Mouse (Mus musculus): ENCODE measurements around the gene Rabgap1l.

Gene Rabgap1l

GRCm38 (mm10) chr1:160792686-160793355 is at the start of gene Rabgap1l:
Rabgap1l (minus strand) TSS chr1:160793211.
- DNase-seq (ENCODE audit: low read depth) = peak; percentile 73

- DNase-seq (ENCODE audit: low read depth) = no peak
Measured at GRCm38 (mm10) chr1:160842567-160842966, 49.6 kb upstream of the Rabgap1l start.

GRCm38 (mm10) chr1:160840618-160841017 is 47.6 kb upstream of the Rabgap1l start:
- DNase-seq (ENCODE audit: low read depth) = no peak

GRCm38 (mm10) chr1:160839095-160839494 is 46.1 kb upstream of the Rabgap1l start:
- no peak for DNase-seq (ENCODE audit: low read depth)

GRCm38 (mm10) chr1:160834446-160834845 is 41.4 kb upstream of the Rabgap1l start:
- no peak for DNase-seq (ENCODE audit: low read depth)

- DNase-seq (ENCODE audit: low read depth) = no peak
Measured at GRCm38 (mm10) chr1:160832267-160833021, 39.4 kb upstream of the Rabgap1l start.

DNA sequence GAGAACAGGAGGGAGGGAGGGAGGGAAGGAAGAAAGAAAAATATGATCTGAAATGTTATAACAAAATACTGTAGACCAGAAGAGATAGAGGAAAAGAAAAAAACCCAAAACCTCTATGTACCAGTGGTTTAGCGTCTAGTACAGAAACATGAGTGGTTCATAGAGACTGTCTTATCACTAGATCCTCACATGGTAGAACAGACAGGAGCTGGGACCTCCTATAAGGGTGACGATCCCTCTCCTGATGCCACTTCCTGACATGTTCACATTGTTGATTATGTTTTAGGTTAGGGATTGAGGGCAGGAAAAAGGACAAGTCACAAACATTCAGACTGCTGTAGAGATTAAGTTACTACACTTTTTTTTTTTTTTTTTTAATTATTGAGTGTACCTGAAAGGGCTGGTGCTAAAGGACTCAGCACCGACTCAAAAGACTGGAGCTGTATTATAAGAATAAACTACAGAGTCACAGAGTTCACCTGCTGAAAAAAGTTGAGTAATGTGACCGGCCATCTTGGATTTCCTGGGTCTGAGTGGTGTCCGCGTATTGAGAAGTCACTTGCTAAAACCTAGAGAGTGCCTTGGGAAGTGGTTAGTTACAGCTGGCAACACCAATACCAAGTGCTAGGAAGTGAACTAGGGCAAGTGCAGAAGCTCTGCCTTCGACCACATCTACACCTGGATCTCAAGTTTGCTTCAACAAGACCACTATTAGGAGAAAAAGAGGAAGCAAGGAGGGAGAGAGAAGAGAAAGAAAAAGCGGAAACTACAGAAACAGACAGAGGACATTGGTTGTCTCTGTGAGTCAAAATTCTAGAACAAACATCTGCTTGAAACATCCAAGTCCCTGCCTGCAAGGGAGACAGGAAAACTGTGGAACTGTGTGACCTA is 37.8 kb upstream of the Rabgap1l start:
- DNase-seq (ENCODE audit: low read depth) = peak; percentile 22

DNA sequence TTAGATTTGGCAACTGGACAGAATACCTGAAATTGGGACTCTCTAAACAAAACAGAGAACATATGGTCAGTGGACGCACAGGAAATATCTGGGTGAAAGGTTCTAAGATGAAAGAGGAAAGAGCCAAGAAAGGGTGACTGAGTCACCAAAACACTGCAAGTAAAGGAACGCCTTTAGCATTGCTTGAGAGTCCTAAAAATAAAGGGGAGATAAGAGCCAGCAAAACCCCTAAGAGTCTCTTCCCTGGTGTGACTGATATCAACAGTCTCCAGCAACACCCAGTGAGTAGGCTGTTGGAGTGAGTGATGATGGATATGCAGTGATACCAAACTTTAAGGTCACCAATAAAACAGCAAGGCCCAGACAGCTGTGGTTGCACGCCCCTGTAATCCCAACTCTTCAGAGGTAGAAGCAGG is 32.4 kb upstream of the Rabgap1l start:
- no peak for DNase-seq (ENCODE audit: low read depth)

GRCm38 (mm10) chr1:160823638-160824037 is 30.6 kb upstream of the Rabgap1l start:
- no peak for DNase-seq (ENCODE audit: low read depth)

GRCm38 (mm10) chr1:160814198-160814597 is 21.2 kb upstream of the Rabgap1l start:
- no peak for DNase-seq (ENCODE audit: low read depth)

DNA sequence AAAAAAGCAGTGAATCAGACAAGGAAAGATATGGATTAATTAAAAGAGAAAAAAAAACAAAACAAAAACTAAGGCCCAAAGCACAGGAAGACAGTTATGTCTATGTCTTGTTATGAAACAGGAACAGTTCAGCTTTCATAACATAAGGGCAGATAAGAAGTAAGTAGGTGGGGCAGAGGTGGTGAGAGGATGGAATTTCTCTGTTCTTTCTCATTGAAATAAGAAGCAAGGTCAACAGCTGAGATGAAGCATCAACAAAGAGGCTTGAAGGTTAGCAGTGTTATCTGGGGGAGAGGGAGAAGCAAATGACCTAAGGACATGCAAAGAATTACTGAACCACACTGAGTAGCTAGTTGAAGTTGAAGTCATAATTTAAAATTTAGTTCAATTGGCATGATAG is 19.4 kb upstream of the Rabgap1l start:
- DNase-seq (ENCODE audit: low read depth) = no peak

GRCm38 (mm10) chr1:160811930-160812329 is 18.9 kb upstream of the Rabgap1l start:
- no peak for DNase-seq (ENCODE audit: low read depth)

DNA sequence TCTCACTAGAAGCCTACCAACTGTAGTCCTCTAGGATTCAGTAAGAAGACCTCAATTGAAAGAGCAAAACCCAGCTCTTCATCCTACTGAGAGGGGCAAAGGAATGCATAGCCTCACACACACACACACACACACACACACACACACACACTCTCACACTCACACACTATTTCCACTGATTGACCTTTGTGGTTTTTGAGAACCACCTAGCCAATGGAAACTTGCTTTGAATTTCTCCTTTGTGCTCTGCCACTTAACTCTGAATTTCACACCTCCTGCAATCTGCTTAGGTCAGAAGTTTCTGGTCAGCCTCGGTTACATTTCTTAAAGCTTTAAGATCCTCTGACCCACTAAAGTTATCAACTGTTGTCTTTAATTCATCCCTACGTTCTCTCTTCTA is 12.3 kb upstream of the Rabgap1l start:
- DNase-seq (ENCODE audit: low read depth) = no peak

GRCm38 (mm10) chr1:160799972-160800371 is 7.0 kb upstream of the Rabgap1l start:
- no peak for DNase-seq (ENCODE audit: low read depth)

- no peak for DNase-seq (ENCODE audit: low read depth)
Measured at GRCm38 (mm10) chr1:160795016-160795415, 2.0 kb upstream of the Rabgap1l start.

DNA sequence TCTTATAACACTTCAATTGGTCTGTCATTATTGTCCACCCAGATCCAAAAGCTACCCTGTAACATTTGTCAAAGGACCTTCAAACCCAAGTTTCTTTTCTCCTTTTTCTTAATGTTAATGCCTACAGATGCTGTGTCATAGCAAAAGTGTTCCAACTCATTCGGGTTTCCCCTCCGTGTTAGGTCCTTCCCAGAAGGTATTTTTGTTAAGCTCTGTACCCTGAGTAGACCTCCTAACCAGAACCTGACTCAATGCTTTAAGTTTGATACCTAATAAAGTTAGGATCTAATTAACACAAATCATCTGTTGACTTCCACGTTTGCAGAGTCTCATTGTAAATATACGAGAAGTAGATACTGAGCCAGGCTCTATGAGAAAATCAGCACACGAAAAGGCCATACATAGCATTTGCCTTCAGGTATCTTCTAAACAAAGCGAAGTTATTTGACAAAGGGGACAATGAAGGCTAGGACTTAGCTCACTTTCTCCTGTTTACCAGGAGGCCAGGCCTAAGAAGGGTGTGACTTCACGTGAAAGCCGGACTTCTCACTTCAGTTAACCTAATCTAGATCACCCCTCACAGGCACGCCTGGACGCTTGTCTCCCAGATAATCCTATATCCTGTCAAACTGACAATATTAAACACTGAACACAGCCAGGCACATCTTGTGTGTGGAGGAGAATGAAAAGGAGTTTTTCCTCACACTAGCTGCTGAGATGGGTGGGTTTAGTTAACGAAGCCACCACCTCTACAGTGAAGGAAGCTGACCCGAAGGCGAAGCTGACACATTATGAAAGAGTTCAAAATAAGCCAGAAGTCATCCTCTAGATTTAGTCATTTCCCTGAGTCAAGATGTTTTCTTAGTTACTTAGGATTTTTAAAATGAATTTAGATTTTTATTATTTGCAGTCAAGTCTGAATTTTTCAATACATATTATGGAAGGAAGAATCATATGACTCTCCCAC is 1.1 kb upstream of the Rabgap1l start:
- DNase-seq (ENCODE audit: low read depth) = no peak

- no peak for DNase-seq (ENCODE audit: low read depth)
Measured at GRCm38 (mm10) chr1:160792156-160792685, 790 bp downstream of the Rabgap1l start.

- no peak for DNase-seq (ENCODE audit: low read depth)
Measured at GRCm38 (mm10) chr1:160791381-160792155, 1.4 kb downstream of the Rabgap1l start.

DNA sequence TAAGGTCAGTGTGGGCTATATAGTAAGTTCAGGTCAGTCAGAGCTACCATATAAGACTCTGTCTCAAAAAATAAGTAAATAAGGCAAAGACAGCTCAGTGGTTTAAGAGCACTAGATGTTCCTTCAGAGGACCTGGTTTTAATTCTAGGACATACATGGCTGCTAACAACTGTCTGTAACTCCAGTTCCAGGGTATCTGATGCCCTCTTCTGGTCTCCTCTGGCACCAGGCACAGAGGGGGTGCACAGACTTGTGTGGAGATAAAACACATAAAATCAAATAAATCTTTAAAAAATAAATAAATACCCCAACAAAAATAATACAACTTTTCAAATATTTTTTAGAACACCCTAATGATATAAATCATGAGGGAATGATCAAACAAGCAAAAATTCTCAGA is 2.4 kb downstream of the Rabgap1l start:
- DNase-seq (ENCODE audit: low read depth) = no peak

DNA sequence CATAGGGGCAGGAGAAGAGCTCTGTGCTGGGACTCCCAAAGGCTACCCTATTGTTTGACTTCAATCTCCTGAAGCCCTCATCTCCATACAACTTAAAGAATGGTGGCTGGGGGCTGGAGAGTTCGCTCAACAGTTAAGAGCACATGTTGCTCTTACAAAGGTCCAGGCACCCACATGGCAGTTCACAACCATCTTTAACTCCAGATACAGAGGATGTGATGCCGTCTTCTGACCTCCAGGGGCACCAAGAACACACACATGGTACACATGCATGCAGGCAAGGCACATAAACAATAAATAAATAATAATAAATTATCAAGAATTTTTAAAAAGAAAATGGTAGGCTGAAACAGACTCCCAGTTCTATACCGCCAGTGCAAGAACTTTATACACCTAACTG is 3.1 kb downstream of the Rabgap1l start:
- DNase-seq (ENCODE audit: low read depth) = no peak
